Mouse (Mus musculus) forebrain, embryonic 13.5 days (tissue): ENCODE measurements around the gene Ppfia3. TPM values are rescaled to one million over a fixed set of nuclear protein-coding genes. Genes with fewer than 3 reads are reported as not detected.
A peak's percentile ranks its signal among the peaks of the same experiment; 100 is the strongest.
"Not testable (repeated sequence)": the region's sequence is repeated elsewhere in the genome, so short reads cannot be mapped to it uniquely, and the experiment has no call there.

Experiments
- ATAC-seq: fragments of 200-750 bp; cut with Nextera tagmentation; 2 replicates; pipeline ENCODE4 v1.8.0; 2017
- H3K27ac ChIP-seq: fragments of 300-500 bp; sonication (generic); 2 replicates; pipeline ENCODE4 v1.5.1; 2015; ENCODE audit warnings: inconsistent platforms, mild to moderate bottlenecking, moderate library complexity
- H3K27me3 ChIP-seq: fragments of 300-500 bp; sonication (generic); 2 replicates; pipeline ENCODE4 v1.6.1; 2015; ENCODE audit warnings: mild to moderate bottlenecking, inconsistent platforms
- H3K36me3 ChIP-seq: fragments of 300-500 bp; sonication (generic); 2 replicates; pipeline ENCODE4 v1.6.1; 2015; ENCODE audit warnings: mild to moderate bottlenecking, inconsistent platforms; ENCODE audit not compliant: poor library complexity, severe bottlenecking
- H3K4me1 ChIP-seq: fragments of 300-500 bp; sonication (generic); 2 replicates; pipeline ENCODE4 v1.6.1; 2015; ENCODE audit warnings: inconsistent platforms
- H3K4me2 ChIP-seq: fragments of 300-500 bp; sonication (generic); 2 replicates; pipeline ENCODE4 v1.6.1; 2015; ENCODE audit warnings: inconsistent platforms, mild to moderate bottlenecking, moderate library complexity
- H3K4me3 ChIP-seq: fragments of 300-500 bp; sonication (generic); 2 replicates; pipeline ENCODE4 v1.5.1; 2015; ENCODE audit warnings: mild to moderate bottlenecking, inconsistent platforms
- H3K9ac ChIP-seq: fragments of 300-500 bp; sonication (generic); 2 replicates; pipeline ENCODE4 v1.6.1; 2015; ENCODE audit warnings: mild to moderate bottlenecking, inconsistent platforms
- H3K9me3 ChIP-seq: fragments of 300-500 bp; sonication (generic); replicated peaks from 2 replicates; pipeline ENCODE4 v1.6.1; 2016; ENCODE audit warnings: inconsistent platforms
- WGBS: fragments of 180-500 bp; shearing (Covaris S2); methylation state at CpG from one replicate; pipeline ENCODE4 v1.1.7; 2015; 5-methylcytosine and 5-hydroxymethylcytosine counted together
- polyA plus RNA-seq: library from polyadenylated mRNA; unstranded; fragments of >200 nt; fragmentation: Nextera tagmentation; extraction: Ambion mirVana; gene quantifications from 2 replicates; pipeline ENCODE4 v1.2.1, GENCODE M21; 2015

Ppfia3 gene
- polyA plus RNA-seq, 1 experiment from 2014 or later, result 12.0 TPM

- WGBS, result 72% methylated on average over 10 of the region's 11 CpGs
- H3K27ac ChIP-seq, H3K9me3 ChIP-seq, ATAC-seq, H3K4me2 ChIP-seq, H3K9ac ChIP-seq, H3K4me3 ChIP-seq: not testable (repeated sequence)
- H3K36me3 ChIP-seq, result peaks cover 33% of the 10 kb centered on the region
- H3K4me1 ChIP-seq, result peaks cover 21% of the 10 kb centered on the region
- peaks cover 16% of the 10 kb centered on the region for H3K27me3 ChIP-seq
Measured at GRCm38 (mm10) chr7:45359081-45359480, 7.7 kb downstream of the Ppfia3 start.

GRCm38 (mm10) chr7:45356087-45356486, 10.7 kb downstream of the Ppfia3 start:
- Histone ChIP-seq H3K9ac (no peak overlapping the region), H3K4me3 (no peak overlapping the region), H3K27ac (no peak overlapping the region), H3K36me3 (peaks cover 53% of the 10 kb centered on the region), H3K4me1 (peaks cover 2% of the 10 kb centered on the region; the same call in 1 of the 2 replicates), H3K9me3 (no peaks in the 10 kb centered on the region), H3K27me3 (0 out of 2 replicates have a peak, but pooled peaks cover 3% of the 10 kb centered on the region), H3K4me2 (no peak overlapping the region)
- no peak for ATAC-seq
- 70% methylated on average over 13 of the region's 13 CpGs for WGBS

GRCm38 (mm10) chr7:45355318-45356020, 11.3 kb downstream of the Ppfia3 start:
- peaks cover 59% of the 10 kb centered on the region for H3K36me3 ChIP-seq
- ATAC-seq, result no peak
- H3K4me1 ChIP-seq, result no peaks in the 10 kb centered on the region
- no peak overlapping the region for H3K9ac ChIP-seq
- H3K9me3 ChIP-seq, result no peaks in the 10 kb centered on the region
- H3K27me3 ChIP-seq, result no peaks in the 10 kb centered on the region
- WGBS, result 70% methylated on average over 15 of the region's 15 CpGs
- H3K4me3 ChIP-seq, result no peak overlapping the region
- no peak overlapping the region for H3K27ac ChIP-seq
- H3K4me2 ChIP-seq, result no peak overlapping the region

- no peak overlapping the region; the same call in 1 of the 2 replicates for H3K27ac ChIP-seq
- H3K4me2 ChIP-seq, result no peak overlapping the region
- H3K9ac ChIP-seq, result no peak overlapping the region
- no peaks in the 10 kb centered on the region for H3K27me3 ChIP-seq
- no peak for ATAC-seq
- no peaks in the 10 kb centered on the region for H3K9me3 ChIP-seq
- 27% methylated on average over 5 of the region's 5 CpGs for WGBS
- H3K4me1 ChIP-seq, result no peaks in the 10 kb centered on the region
- peaks cover 76% of the 10 kb centered on the region for H3K36me3 ChIP-seq
- no peak overlapping the region for H3K4me3 ChIP-seq
Measured at GRCm38 (mm10) chr7:45353041-45353440, 13.8 kb downstream of the Ppfia3 start.

- Histone ChIP-seq H3K27me3 (no peaks in the 10 kb centered on the region), H3K9ac (no peak overlapping the region), H3K4me2 (no peak overlapping the region), H3K4me1 (no peaks in the 10 kb centered on the region), H3K27ac (no peak overlapping the region), H3K9me3 (no peaks in the 10 kb centered on the region), H3K36me3 (peaks cover 60% of the 10 kb centered on the region), H3K4me3 (no peak overlapping the region)
- 80% methylated on average over 13 of the region's 13 CpGs for WGBS
- ATAC-seq, result no peak
Measured at GRCm38 (mm10) chr7:45346905-45347304, 19.9 kb downstream of the Ppfia3 start.

- Histone ChIP-seq H3K9ac (no peak overlapping the region), H3K36me3 (peaks cover 31% of the 10 kb centered on the region), H3K9me3 (no peaks in the 10 kb centered on the region), H3K4me1 (peaks cover 28% of the 10 kb centered on the region), H3K27ac (no peak overlapping the region), H3K4me3 (no peak overlapping the region), H3K4me2 (no peak overlapping the region), H3K27me3 (peaks cover 3% of the 10 kb centered on the region; the same call in 1 of the 2 replicates)
- no peak for ATAC-seq
- WGBS, result 32% methylated on average over 12 of the region's 13 CpGs
Measured at GRCm38 (mm10) chr7:45343543-45343942, 23.3 kb downstream of the Ppfia3 start.

GRCm38 (mm10) chr7:45342081-45342480, 24.7 kb downstream of the Ppfia3 start:
- no peak overlapping the region for H3K4me2 ChIP-seq
- 90% methylated on average over 11 of the region's 11 CpGs for WGBS
- H3K9me3 ChIP-seq, result no peaks in the 10 kb centered on the region
- no peak overlapping the region for H3K9ac ChIP-seq
- H3K4me3 ChIP-seq, result no peak overlapping the region
- H3K27me3 ChIP-seq, result peaks cover 17% of the 10 kb centered on the region
- H3K36me3 ChIP-seq, result peaks cover 18% of the 10 kb centered on the region
- no peak overlapping the region for H3K27ac ChIP-seq
- H3K4me1 ChIP-seq, result peaks cover 37% of the 10 kb centered on the region
- no peak for ATAC-seq

GRCm38 (mm10) chr7:45341303-45341702, 25.5 kb downstream of the Ppfia3 start:
- peaks cover 37% of the 10 kb centered on the region for H3K4me1 ChIP-seq
- H3K27me3 ChIP-seq, result peaks cover 23% of the 10 kb centered on the region
- no peak overlapping the region for H3K27ac ChIP-seq
- no peaks in the 10 kb centered on the region for H3K9me3 ChIP-seq
- 6% methylated on average over 8 of the region's 8 CpGs for WGBS
- H3K36me3 ChIP-seq, result peaks cover 11% of the 10 kb centered on the region
- ATAC-seq, result no peak
- no peak overlapping the region for H3K9ac ChIP-seq
- 0 out of 2 replicates have a peak overlapping the region, but pooled peaks have one; percentile 53 for H3K4me3 ChIP-seq
- peak overlapping the region; percentile 85 for H3K4me2 ChIP-seq

GRCm38 (mm10) chr7:45340669-45341068, 26.1 kb downstream of the Ppfia3 start:
- peaks cover 30% of the 10 kb centered on the region for H3K27me3 ChIP-seq
- no peak for ATAC-seq
- H3K4me2 ChIP-seq, result peak overlapping the region; percentile 85
- H3K4me1 ChIP-seq, result peaks cover 37% of the 10 kb centered on the region
- no peak overlapping the region for H3K27ac ChIP-seq
- H3K4me3 ChIP-seq, result peak overlapping the region; percentile 53
- peak overlapping the region; percentile 73 for H3K9ac ChIP-seq
- H3K36me3 ChIP-seq, result peaks cover 5% of the 10 kb centered on the region
- WGBS, result 1% methylated on average over 11 of the region's 11 CpGs
- H3K9me3 ChIP-seq, result no peaks in the 10 kb centered on the region

- H3K4me3 ChIP-seq, result peak overlapping the region; percentile 53
- H3K4me2 ChIP-seq, result peak overlapping the region; percentile 85
- H3K27ac ChIP-seq, result peak overlapping the region; percentile 19; the same call in 1 of the 2 replicates
- WGBS, result 3% methylated on average over 11 of the region's 11 CpGs
- H3K27me3 ChIP-seq, result peaks cover 34% of the 10 kb centered on the region
- H3K4me1 ChIP-seq, result peaks cover 37% of the 10 kb centered on the region
- no peaks in the 10 kb centered on the region for H3K9me3 ChIP-seq
- no peak for ATAC-seq
- H3K9ac ChIP-seq, result peak overlapping the region; percentile 73
- no peaks in the 10 kb centered on the region; the same call in 1 of the 2 replicates for H3K36me3 ChIP-seq
Measured at GRCm38 (mm10) chr7:45340066-45340442, 26.8 kb downstream of the Ppfia3 start.

GRCm38 (mm10) chr7:45339410-45340065, 27.3 kb downstream of the Ppfia3 start:
- H3K4me1 ChIP-seq, result peaks cover 37% of the 10 kb centered on the region
- H3K36me3 ChIP-seq, result no peaks in the 10 kb centered on the region; the same call in 1 of the 2 replicates
- ATAC-seq, result peak; percentile 84
- WGBS, result 1% methylated on average over 37 of the region's 39 CpGs
- H3K27me3 ChIP-seq, result peaks cover 34% of the 10 kb centered on the region
- peak overlapping the region; percentile 85 for H3K4me2 ChIP-seq
- H3K4me3 ChIP-seq, result peak overlapping the region; percentile 53
- peak overlapping the region; percentile 73 for H3K9ac ChIP-seq
- peak overlapping the region; percentile 55 for H3K27ac ChIP-seq
- H3K9me3 ChIP-seq, result no peaks in the 10 kb centered on the region

- no peak for ATAC-seq
- Histone ChIP-seq H3K9ac (peak overlapping the region; percentile 73; the same call in 1 of the 2 replicates), H3K9me3 (no peaks in the 10 kb centered on the region), H3K36me3 (no peaks in the 10 kb centered on the region; the same call in 1 of the 2 replicates), H3K4me2 (peak overlapping the region; percentile 85), H3K27ac (no peak overlapping the region), H3K4me3 (peak overlapping the region; percentile 53; the same call in 1 of the 2 replicates), H3K4me1 (peaks cover 40% of the 10 kb centered on the region), H3K27me3 (peaks cover 34% of the 10 kb centered on the region)
- WGBS, result 2% methylated on average over 14 of the region's 14 CpGs
Measured at GRCm38 (mm10) chr7:45338161-45338911, 28.5 kb downstream of the Ppfia3 start.
